Mouse (Mus musculus): ENCODE measurements at regions not wholly inside any gene's neighbourhood (a gene's known extent, or its start where the extent isn't known, plus 50 kb on each side); places are given as distances from the start of the nearest gene placed in this dataset.

DNA sequence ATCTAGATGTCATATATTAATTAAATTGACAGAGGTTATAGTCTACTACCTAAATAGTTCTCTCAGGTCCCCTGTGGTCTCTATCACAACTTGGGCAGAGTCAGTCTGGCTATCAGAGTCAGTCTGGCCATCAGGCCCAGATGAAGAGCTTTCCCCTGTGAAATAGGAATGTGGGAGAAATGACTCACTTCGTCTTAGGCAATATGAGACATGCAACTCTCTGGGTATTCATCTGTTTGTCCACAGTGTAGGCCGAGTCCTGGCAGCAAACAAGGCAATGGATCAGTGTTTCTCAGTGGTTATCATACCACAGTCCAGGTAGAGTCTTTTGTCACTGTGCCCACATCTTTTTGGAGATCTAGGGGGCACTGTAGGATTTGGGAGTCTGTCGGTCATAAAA, 156.0 kb downstream of the Gm10260 start:
- DNase-seq = no peak

DNA sequence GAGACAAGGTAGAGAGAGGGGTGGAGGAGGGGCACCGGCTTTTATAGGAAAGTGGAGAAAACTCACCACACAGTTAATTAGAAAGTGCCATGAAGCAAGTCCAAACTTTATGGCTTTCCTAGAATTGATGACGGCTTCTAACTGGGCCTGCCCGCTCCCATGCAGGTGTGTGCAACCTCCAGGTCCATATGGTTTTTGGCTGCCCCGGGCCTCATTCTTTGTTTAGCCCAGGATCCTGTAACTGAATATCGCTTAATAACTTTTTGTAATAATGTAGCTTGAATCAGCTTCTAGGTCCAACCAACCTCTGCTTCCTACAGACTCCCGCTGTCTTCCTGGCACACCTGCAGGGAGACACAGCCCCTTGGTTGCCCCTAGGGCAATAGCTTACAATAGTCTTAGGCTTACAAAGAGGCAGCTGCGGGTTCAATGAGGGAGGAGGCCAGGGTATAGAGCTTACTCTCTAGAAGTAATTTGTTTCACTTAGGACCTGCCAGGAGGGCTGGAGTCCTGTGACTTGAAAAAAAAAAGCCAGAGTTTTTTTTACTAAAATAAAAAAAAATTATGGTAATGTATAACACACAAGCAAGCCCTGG, 159.2 kb downstream of the Gm10260 start:
- no peak for DNase-seq

DNA sequence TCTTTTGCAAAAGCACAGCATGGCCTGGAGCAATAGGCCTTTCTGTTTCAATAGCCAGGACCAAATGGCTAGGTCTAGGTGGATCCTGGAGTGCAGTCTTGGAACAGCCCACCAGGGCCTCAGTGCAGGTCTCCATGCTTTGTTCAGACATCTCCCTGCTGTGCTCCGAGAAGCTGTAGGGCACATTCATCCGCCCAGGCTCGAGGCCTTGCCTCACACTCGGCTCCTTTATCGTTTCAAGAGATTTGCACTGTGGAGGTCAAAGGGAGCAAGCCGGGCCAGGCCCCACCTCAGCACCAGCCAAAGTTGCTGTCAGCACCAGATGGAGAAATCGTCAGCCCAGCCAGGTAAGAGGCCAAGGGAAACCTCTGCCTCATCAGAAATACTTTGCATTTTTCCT, 160.3 kb downstream of the Gm10260 start:
- DNase-seq = no peak

DNA sequence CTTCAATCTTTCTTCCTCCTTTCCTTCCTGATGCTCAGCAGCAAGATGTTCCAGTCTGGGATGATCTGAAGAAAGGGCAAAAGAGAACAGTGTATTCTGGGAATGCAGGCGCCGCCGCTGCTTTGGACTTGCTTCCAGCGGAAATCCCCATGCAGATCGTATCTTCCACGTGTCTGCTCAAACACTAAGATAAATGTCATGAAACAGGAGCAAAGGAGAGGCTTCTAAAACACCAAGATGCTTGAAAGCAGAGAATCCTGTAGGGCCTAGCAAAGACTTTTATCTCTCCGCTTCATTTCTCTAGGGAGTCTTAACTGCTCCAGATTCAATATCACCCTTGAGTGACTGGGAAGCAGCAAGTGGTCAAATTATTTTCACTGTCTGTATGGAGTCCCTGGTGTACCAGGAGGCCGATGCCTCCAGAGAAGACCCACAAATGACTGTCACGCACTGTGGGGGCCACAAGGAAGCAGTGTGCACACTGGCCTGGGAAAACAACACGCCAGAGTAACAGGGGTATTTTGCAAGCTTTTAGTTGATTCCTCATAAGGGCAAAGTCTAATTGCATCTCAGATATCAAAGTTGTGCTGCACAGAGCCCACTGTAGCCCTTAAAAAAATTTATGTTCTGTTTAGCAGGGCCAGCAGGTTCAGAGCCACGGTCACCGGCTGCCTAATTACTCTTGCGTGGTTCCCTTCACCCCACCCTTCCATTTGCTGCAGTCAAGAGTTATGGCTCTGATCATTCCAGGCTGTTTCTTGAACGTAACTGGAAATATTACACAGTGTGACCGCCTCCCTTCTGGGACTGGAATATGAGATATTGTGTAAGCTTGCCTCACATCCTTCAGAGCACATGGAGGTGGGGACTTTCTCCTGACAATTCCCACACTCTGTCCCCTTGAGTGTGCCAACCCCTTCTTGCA, 161.7 kb downstream of the Gm10260 start:
- peak; percentile 28 for DNase-seq

- DNase-seq = no peak
Observed at GRCm38 (mm10) chr13:97594851-97595250, 165.6 kb downstream of the Gm10260 start.

DNA sequence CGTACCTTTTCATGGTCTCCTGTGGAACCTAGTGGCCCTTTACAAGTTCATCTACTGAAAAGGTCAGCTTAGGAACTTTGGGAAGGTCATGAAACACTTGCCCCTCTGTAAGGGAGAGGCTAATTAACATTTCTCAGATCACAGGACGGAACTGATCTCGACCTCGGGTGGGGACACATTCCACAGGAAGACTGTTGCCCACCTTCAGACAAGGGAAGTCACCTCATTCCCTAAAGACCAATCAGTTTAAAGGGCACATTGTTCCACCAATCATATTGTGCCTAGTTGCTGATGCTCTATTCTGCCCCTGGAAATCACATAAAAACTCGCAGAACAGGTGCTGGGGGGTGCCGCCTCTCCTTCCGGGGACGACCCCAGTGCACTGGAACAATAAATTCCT, 170.8 kb downstream of the Gm10260 start:
- no peak for DNase-seq

GRCm38 (mm10) chr13:97588085-97588484, 172.3 kb downstream of the Gm10260 start:
- DNase-seq = no peak

- no peak for DNase-seq
Observed at GRCm38 (mm10) chr13:97587088-97587487, 173.3 kb downstream of the Gm10260 start.

GRCm38 (mm10) chr13:97584045-97584444, 176.4 kb downstream of the Gm10260 start:
- no peak for DNase-seq

DNA sequence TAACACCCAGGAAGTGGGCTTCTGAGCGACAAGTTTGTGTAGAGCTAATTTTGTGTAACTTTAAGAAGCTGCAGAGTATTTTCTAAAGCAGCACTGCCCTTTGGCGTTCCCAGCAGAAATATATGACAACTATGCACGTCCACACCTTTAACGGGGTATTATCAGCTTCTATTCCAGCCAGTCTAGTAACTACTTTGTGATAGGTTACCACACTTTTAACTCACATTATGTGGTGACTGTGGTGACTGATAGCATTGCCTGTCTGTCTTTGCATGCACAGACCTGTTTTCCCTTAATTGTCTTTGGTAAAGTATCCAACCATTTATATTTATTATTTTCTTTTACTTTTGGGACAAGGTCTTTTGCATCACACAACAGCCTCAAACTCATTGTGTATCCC, 179.1 kb downstream of the Gm10260 start:
- DNase-seq = no peak

GRCm38 (mm10) chr13:97580241-97580874, 180.1 kb downstream of the Gm10260 start:
- DNase-seq = peak; percentile 33

- no peak for DNase-seq
Observed at GRCm38 (mm10) chr13:97578595-97578994, 181.8 kb downstream of the Gm10260 start.

DNA sequence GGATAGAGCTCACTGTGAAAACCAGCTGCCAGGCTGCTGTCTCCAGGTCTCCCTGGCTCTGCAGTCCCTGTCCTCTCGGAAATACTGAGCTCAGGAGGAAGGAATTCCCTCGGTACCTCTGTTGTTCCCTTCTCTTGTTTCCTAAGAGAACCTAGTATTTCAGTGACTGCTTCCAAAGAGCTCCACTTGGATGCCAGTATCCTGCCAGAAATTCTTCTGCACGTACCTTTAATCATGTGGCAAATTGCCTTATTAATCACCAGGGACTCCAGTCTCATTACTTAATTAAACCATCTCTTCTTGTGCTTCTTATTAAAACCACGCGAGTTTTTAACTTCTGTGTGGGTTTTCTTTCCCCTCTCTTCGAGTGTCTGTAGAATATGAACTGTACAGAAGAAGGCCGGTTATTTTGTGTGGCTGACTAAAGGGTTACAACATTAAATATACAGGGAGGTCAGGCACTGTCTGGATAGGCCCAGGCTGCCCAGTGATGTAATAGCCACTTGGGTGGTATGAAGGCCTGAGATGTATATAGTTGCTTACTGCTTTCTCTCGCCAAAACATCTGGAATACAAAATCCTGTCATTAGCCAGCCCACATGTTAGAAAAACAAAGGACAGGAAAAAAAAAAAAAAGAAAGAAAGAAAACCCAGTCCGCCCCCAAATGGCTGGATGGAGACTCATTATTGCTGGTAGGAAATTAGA, 183.2 kb downstream of the Gm10260 start:
- DNase-seq = no peak

DNA sequence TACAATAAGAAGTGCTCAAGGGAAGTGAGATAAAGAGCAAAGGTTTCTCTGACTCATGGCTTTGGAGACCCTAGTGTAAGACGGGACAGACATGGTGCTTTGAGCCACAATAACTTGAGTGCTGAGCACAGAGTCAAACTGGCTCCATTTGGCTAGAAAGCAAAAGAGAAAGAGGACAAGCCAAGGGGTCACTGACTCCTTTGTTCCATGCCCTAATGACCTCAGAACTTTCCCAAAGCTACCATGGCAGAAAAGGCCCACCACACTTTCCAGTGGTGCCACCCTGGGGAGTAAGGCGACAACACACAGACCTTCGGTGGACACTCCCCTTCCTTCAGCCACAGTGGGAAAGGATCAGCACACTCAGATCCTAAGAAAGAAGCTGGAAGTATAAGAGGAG, 186.8 kb downstream of the Gm10260 start:
- DNase-seq = no peak

DNA sequence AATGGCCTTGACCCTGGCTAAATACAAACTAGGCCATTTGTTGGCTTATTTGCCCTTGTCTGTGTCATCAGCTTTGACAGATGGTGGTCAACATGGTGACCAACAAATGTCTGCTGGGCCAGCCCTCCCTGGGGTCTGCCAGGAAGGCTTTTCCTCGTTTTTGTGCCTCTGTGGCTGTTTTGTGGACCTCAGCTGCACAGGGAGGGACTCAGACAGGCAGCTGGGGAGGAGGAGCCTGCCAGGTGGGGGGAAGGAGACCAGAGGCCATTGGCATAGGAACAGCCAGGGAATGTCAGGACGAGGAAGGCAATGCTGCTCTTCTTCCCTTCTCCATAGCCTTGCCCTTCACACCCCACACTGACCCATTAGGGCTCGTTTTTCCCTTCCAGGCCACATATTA, 188.1 kb downstream of the Gm10260 start:
- no peak for DNase-seq

GRCm38 (mm10) chr13:97570009-97570408, 190.4 kb downstream of the Gm10260 start:
- peak; percentile 45 for DNase-seq

DNA sequence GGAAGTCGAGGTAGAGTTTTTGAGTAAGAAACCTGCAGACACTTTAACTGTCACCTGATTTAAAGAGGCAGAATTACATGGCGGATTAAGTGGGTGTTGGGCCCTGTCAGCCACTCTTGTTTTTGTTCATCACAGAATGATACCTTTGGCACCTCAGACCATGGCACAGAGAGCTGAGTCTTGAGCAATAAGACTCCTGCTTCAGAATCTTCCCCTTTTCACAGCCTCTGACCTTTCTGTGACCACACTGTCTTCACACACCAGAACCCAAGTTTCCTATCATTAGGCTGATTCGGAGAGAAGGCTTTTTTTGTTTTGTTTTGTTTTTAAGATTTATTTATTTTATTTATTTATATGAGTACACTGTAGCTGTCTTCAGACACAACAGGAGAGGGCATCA, 192.8 kb downstream of the Gm10260 start:
- no peak for DNase-seq

- DNase-seq = no peak
Observed at GRCm38 (mm10) chr13:97566071-97566470, 194.4 kb downstream of the Gm10260 start.

GRCm38 (mm10) chr13:97562241-97562640, 198.2 kb downstream of the Gm10260 start:
- no peak for DNase-seq

DNA sequence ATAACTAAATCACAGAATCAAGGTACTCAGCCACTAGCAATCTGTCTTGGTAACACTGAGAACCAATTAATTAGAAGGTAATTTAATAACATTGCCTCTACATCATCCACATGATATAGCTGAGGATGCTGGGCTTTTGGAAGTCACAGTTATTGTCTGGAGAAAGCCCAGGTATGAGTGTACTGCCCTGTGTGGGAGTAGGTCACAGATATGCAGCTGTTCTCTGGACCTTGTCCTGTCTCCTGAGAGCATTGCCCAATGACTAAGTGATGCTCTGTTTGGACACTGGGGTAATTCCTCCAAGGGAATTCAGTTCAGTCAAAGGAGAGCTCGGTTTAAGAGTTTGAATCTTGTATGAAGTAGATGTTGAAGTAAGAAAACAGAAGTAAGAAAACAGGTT, 199.6 kb downstream of the Gm10260 start:
- DNase-seq = no peak

GRCm38 (mm10) chr13:97559611-97560385, 200.6 kb downstream of the Gm10260 start:
- no peak for DNase-seq

DNA sequence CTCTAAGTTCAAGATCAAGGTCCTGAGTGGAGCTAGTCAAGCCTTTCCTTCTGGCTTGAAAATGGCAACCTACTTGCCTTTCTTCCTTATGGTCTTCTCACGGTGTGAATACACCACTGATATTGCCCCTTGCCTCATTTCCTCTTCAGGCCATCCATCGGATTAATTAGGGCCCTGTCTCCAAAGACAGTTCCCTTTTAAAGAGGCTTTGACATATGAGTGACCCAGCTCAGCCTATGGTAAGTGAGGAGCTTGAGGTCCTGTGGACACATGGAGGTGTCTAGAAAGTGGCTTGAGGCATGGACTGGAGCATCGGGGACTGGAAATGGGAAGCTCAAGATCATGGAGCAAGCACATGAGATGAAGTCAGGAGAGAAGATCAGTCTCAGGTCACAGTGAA, 201.5 kb downstream of the Gm10260 start:
- DNase-seq = no peak

GRCm38 (mm10) chr13:97555312-97555711, 205.1 kb downstream of the Gm10260 start:
- DNase-seq = no peak

Measured in kidney, adult 9 months (tissue).